ENCODE assay signal across 21 mouse cellular contexts in genomic region chr3:105794309-105794708, GRCm38 (mm10). TPM values are rescaled to one million over a fixed set of nuclear protein-coding genes. Genes with fewer than 3 reads are reported as not detected.
A peak's percentile ranks its signal among the peaks of the same experiment; 100 is the strongest.
DNase-seq lines count a peak whose midpoint lies in the region; ATAC-seq and TF ChIP-seq lines count a peak whose summit lies in the region.
"Had no signal": no experiment of that assay in that cellular context is flagged by ENCODE, and none has a peak within 500 bp of the region (broad histone marks: within the 10 kb centered on the region; RNA-seq: fewer than 3 reads in every experiment).

No protein-coding gene starts in this region.

- no peak for ATAC-seq in liver, embryonic 12.5 days
- no peak for ATAC-seq in megakaryocyte, adult 5-6 weeks (ENCODE audit: poor library complexity, severe bottlenecking)
- no peak for ATAC-seq in stomach, postnatal 0 days (ENCODE audit: low FRiP score, low TSS enrichment)
- ATAC-seq: activated CD4-positive, CD25-positive, alpha-beta regulatory T cell, adult 4 months; CD4-positive, CD25-positive, alpha-beta regulatory T cell, adult 4 months; Patski had no signal

- H3K9me3 ChIP-seq in liver, embryonic 12.5 days (replicated peaks): no peaks in the 10 kb centered on the region
- H3K9me3 ChIP-seq in megakaryocyte, embryonic 14.5 days: no peaks in the 10 kb centered on the region
- peaks cover 26% of the 10 kb centered on the region for H3K9me3 ChIP-seq in CH12.LX (replicated peaks; ENCODE audit: low read length)
- H3K9me3 ChIP-seq in stomach, postnatal 0 days (ENCODE audit: control insufficient read depth, low read length): no peaks in the 10 kb centered on the region
- H3K9me3 ChIP-seq: G1E had no signal

- DNase-seq in liver (no peak), CH12.LX (ENCODE audit: extremely low read depth) (no peak)
- no peak for DNase-seq in stomach, postnatal 0 days (ENCODE audit: low spot score)
- DNase-seq: adrenal gland, adult 2 months; adrenal gland, adult 8-10 months; adrenal gland, postnatal 10 days; adrenal gland, postnatal 14 days; adrenal gland, postnatal 25 days; adrenal gland, postnatal 36 days; B cell, adult 2 months; cerebellum, adult 11 months; cerebellum, adult 11-12 months; cerebellum, adult 18-20 months; cerebellum, adult 2 months had no signal

- peaks cover 50% of the 10 kb centered on the region for H3K4me1 ChIP-seq in liver, embryonic 12.5 days
- peaks cover 62% of the 10 kb centered on the region for H3K4me1 ChIP-seq in megakaryocyte, embryonic 14.5 days
- peaks cover 5 to 28% of the 10 kb centered on the region in 2 experiments; a peak in 3 of 4 replicates for H3K4me1 ChIP-seq in CH12.LX (ENCODE audit: control insufficient read depth in 1 of 2, insufficient read depth in 2 of 2)
- peaks cover 2% of the 10 kb centered on the region; the same call in 1 of the 2 replicates for H3K4me1 ChIP-seq in stomach, postnatal 0 days (replicated peaks; ENCODE audit: control insufficient read depth, insufficient read depth)

- dilution Hi-C loops in CH12.LX (cut with MboI; ENCODE audit: extremely low pct_ligation_motif_present, extremely low pct_unique_long_range_greater_than_20kb, low sequenced_read_pairs): no loop called here

- no peak overlapping the region for H3K4me3 ChIP-seq in liver, embryonic 12.5 days
- H3K4me3 ChIP-seq in megakaryocyte, embryonic 14.5 days (replicated peaks): peak overlapping the region; percentile 28
- no peak overlapping the region for H3K4me3 ChIP-seq in CH12.LX (replicated peaks in 1 of 3; ENCODE audit: low read depth in 2 of 3, low read length in 2 of 3, poor library complexity in 1 of 3)
- H3K4me3 ChIP-seq in stomach, postnatal 0 days (ENCODE audit: low read depth, low read length): no peak overlapping the region

- no peak for TF ChIP-seq CTCF in CH12.LX (conservative IDR thresholded peaks at IDR 0.05 in 1 of 2, IDR thresholded peaks at IDR 0.05 in 1 of 2; ENCODE audit: low read depth in 2 of 2, low read length in 2 of 2)
- no peak for TF ChIP-seq CTCF in stomach, postnatal 0 days (IDR thresholded peaks at IDR 0.05; ENCODE audit: low read depth)

- peaks cover 77% of the 10 kb centered on the region for H3K79me2 ChIP-seq in CH12.LX (replicated peaks; ENCODE audit: control insufficient read depth, extremely low read depth, insufficient read depth, poor library complexity, severe bottlenecking)

- H3K36me3 ChIP-seq in liver, embryonic 12.5 days: peaks cover 21% of the 10 kb centered on the region
- peaks cover 56% of the 10 kb centered on the region for H3K36me3 ChIP-seq in megakaryocyte, embryonic 14.5 days (replicated peaks; ENCODE audit: low read length)
- peaks cover 14 to 34% of the 10 kb centered on the region in 2 experiments for H3K36me3 ChIP-seq in CH12.LX (replicated peaks in 1 of 2; ENCODE audit: control insufficient read depth in 1 of 2, insufficient read depth in 1 of 2, low read length in 1 of 2)
- H3K36me3 ChIP-seq in stomach, postnatal 0 days (ENCODE audit: control insufficient read depth, insufficient read depth, low read length): no peaks in the 10 kb centered on the region

- no peak for TF ChIP-seq EP300 in CH12.LX (IDR thresholded peaks at IDR 0.05; ENCODE audit: low read length)
- TF ChIP-seq EP300 in stomach, postnatal 0 days (optimal IDR thresholded peaks at IDR 0.05): no peak

- H3K27me3 ChIP-seq in liver, embryonic 12.5 days (replicated peaks): no peaks in the 10 kb centered on the region
- H3K27me3 ChIP-seq in megakaryocyte, embryonic 14.5 days (replicated peaks): no peaks in the 10 kb centered on the region
- no peaks in the 10 kb centered on the region for H3K27me3 ChIP-seq in CH12.LX (replicated peaks)
- H3K27me3 ChIP-seq in stomach, postnatal 0 days (ENCODE audit: control insufficient read depth, insufficient read depth, low read length): no peaks in the 10 kb centered on the region
- H3K27me3 ChIP-seq: Patski had no signal

- no peak overlapping the region for H3K4me2 ChIP-seq in liver, embryonic 12.5 days
- H3K4me2 ChIP-seq in CH12.LX (ENCODE audit: insufficient read depth, low read depth, poor library complexity, severe bottlenecking): no peak overlapping the region
- H3K4me2 ChIP-seq in stomach, postnatal 0 days (replicated peaks; ENCODE audit: low read depth): no peak overlapping the region

- 0 out of 2 replicates have a peak overlapping the region, but pooled peaks have one; percentile 25 for H3K27ac ChIP-seq in liver, embryonic 12.5 days
- H3K27ac ChIP-seq in CH12.LX (ENCODE audit: insufficient read depth, low read depth): no peak overlapping the region
- no peak overlapping the region for H3K27ac ChIP-seq in stomach, postnatal 0 days (replicated peaks)

- TF ChIP-seq POLR2A in CH12.LX (IDR thresholded peaks at IDR 0.05; ENCODE audit: low read depth, low read length): no peak

- in situ Hi-C loops in CH12.LX (cut with MboI; ENCODE audit: low pct_ligation_motif_present, low pct_unique_long_range_greater_than_20kb, low sequenced_read_pairs): no loop called here

- 76% methylated on average over 1 of the region's 1 CpGs for WGBS in liver, embryonic 12.5 days (ENCODE audit: insufficient replicate concordance)
- 76% methylated on average over 1 of the region's 1 CpGs for WGBS in stomach, postnatal 0 days

- TF ChIP-seq RAD21 in CH12.LX (IDR thresholded peaks at IDR 0.05; ENCODE audit: low read depth, low read length): no peak

- H3K9ac ChIP-seq in liver, embryonic 12.5 days: no peak overlapping the region
- H3K9ac ChIP-seq in CH12.LX (ENCODE audit: insufficient read depth, low read depth): no peak overlapping the region
- H3K9ac ChIP-seq in stomach, postnatal 0 days (ENCODE audit: low read length): no peak overlapping the region

TF ChIP-seq in CH12.LX, 34 proteins besides CTCF, POLR2A, EP300 and RAD21:
- no peak for TF ChIP-seq NELFE (IDR thresholded peaks at IDR 0.05; ENCODE audit: low read depth, low read length)
- TF ChIP-seq SIN3A (IDR thresholded peaks at IDR 0.05; ENCODE audit: low read length): peak; percentile 54; the same call in 1 of the 2 replicates
- no peak for TF ChIP-seq JUN (IDR thresholded peaks at IDR 0.05; ENCODE audit: insufficient read depth, low read depth, low read length)
- no peak for TF ChIP-seq MAFK (IDR thresholded peaks at IDR 0.05; ENCODE audit: insufficient replicate concordance, low read length)
- peak; percentile 53; the same call in 1 of the 2 replicates for TF ChIP-seq MXI1 (IDR thresholded peaks at IDR 0.05; ENCODE audit: low read depth, low read length)
- TF ChIP-seq MAZ (IDR thresholded peaks at IDR 0.05; ENCODE audit: low read depth, low read length): no peak
- TF ChIP-seq SMC3 (IDR thresholded peaks at IDR 0.05; ENCODE audit: low read depth, low read length): no peak
- no peak for TF ChIP-seq PAX5 (IDR thresholded peaks at IDR 0.05; ENCODE audit: low read length)

RNA-seq across cellular contexts. Expression of gene Rap1a, which starts 6.8 kb away (rescaled TPM):
- 114 and 122 TPM in 2 replicates for polyA plus RNA-seq in liver, embryonic 12.5 days (2016; fragmentation: Nextera tagmentation; extraction: Ambion mirVana)
- 3.2 and 38.3 TPM in 2 replicates for polyA plus RNA-seq in megakaryocyte, embryonic 14.5 days (2012; ENCODE audit: insufficient read depth, low replicate concordance)
- 278 and 301 TPM in 2 replicates for total RNA-seq in megakaryocyte, adult 5-6 weeks (2015)
- 210 and 223 TPM in 2 replicates for total RNA-seq in megakaryocyte, adult 5-6 weeks (2017)
- 63.3 and 116 TPM in 2 replicates for total RNA-seq in CH12.LX (2012; rRNA removed)
- total RNA-seq in CH12.LX (2014; rRNA removed): 209 and 234 TPM in 2 replicates
- 222 and 250 TPM in 2 replicates for polyA plus RNA-seq in CH12.LX (2012; ENCODE audit: insufficient read length, low read depth)
- polyA plus RNA-seq in stomach, postnatal 0 days (2015; fragmentation: Nextera tagmentation; extraction: Ambion mirVana): 119 and 120 TPM in 2 replicates
